Mouse (Mus musculus) brain, embryonic 14.5 days (tissue): Measurements from ENCODE around the gene Tenm3.

ENCODE experiments used
- CTCF ChIP-seq: fragments of 200-500 bp; IDR thresholded peaks from 2 replicates; pipeline ENCODE4 v1.5.1; 2012; ENCODE audit warnings: inconsistent platforms, mild to moderate bottlenecking, moderate library complexity, borderline replicate concordance; ENCODE audit not compliant: insufficient read depth, insufficient read length; ENCODE audit errors: extremely low read depth
- POLR2A ChIP-seq: fragments of 200-500 bp; IDR thresholded peaks from 2 replicates; pipeline ENCODE4 v1.6.1; 2012; ENCODE audit warnings: mild to moderate bottlenecking, inconsistent platforms, borderline replicate concordance; ENCODE audit not compliant: poor library complexity, insufficient read depth, insufficient read length, severe bottlenecking; ENCODE audit errors: extremely low read depth

- TF ChIP-seq CTCF (no peak), POLR2A (no peak)
These were observed 122.4 kb downstream of the Tenm3 start for GRCm38 (mm10) chr8:48721376-48721775.
